Mouse (Mus musculus) heart, adult 18-20 months (tissue): Measurements from ENCODE around the gene Ankrd66. TPM values are rescaled to one million over a fixed set of nuclear protein-coding genes. Genes with fewer than 3 reads are reported as not detected.

Source experiments
- total RNA-seq, 2 experiments: library from RNA; stranded (reverse); gene quantifications; 2 replicates each; pipeline ENCODE4 v1.2.3; 2021

Gene Ankrd66
- total RNA-seq, 2 experiments from 2014 or later: 0.21 TPM; not detected in 1

Other genes starting within 250 kb of the Ankrd66 start
- 100 to 1,000 TPM; 168 to 185 TPM for gene Adgrf5, start 183.2 kb downstream of the Ankrd66 start, total RNA-seq
- not detected for gene Mep1a, start 40.8 kb downstream of the Ankrd66 start, total RNA-seq
- 1 to 10 TPM; 4.3 to 8.0 TPM for gene Pla2g7, start 24.5 kb upstream of the Ankrd66 start, total RNA-seq
- not detected for gene Tdrd6, start 86.7 kb upstream of the Ankrd66 start, total RNA-seq
- 1 to 10 TPM; 1.7 to 3.2 TPM for gene Slc25a27, start 123.6 kb upstream of the Ankrd66 start, total RNA-seq
- gene Cyp39a1, start 123.8 kb upstream of the Ankrd66 start, total RNA-seq: 1 to 10 TPM; 4.5 to 4.6 TPM